In genomic region chr2:118895990-118896913, GRCm38 (mm10) we compare ENCODE assay signal across 8 mouse cellular contexts. TPM values are rescaled to one million over a fixed set of nuclear protein-coding genes. Genes with fewer than 3 reads are reported as not detected.
DNase-seq lines count a peak whose midpoint lies in the region; ATAC-seq lines count a peak whose summit lies in the region.

No protein-coding gene starts in this region.

- no peak for ATAC-seq in forebrain, embryonic 16.5 days
- ATAC-seq in inflammation-experienced regulatory T-cells, adult 6 months, result peak; percentile 60
- ATAC-seq in neural tube, embryonic 14.5 days (ENCODE audit: low read depth), result no peak
- ATAC-seq in erythroid progenitor cell, adult 5-6 weeks (replicated peaks; ENCODE audit: low FRiP score, poor library complexity, severe bottlenecking), result no peak

- no peak overlapping the region for H3K27ac ChIP-seq in brown adipose tissue, adult 24 weeks (replicated peaks; ENCODE audit: low read depth, low read length)
- no peak overlapping the region for H3K27ac ChIP-seq in forebrain, embryonic 16.5 days (ENCODE audit: low read length)
- H3K27ac ChIP-seq in neural tube, embryonic 14.5 days (ENCODE audit: low read depth, low read length), result no peak overlapping the region

- H3K4me3 ChIP-seq in brown adipose tissue, adult 24 weeks (ENCODE audit: insufficient read depth, low read depth, low read length), result peak overlapping the region; percentile 68
- peak overlapping the region; percentile 50 for H3K4me3 ChIP-seq in forebrain, embryonic 16.5 days (replicated peaks; ENCODE audit: low read length)
- H3K4me3 ChIP-seq in neural tube, embryonic 14.5 days (ENCODE audit: low read depth, low read length), result peak overlapping the region; percentile 31

- H3K9ac ChIP-seq in forebrain, embryonic 16.5 days (replicated peaks; ENCODE audit: low read depth, low read length), result peak overlapping the region; percentile 55
- H3K9ac ChIP-seq in neural tube, embryonic 14.5 days (replicated peaks; ENCODE audit: low read depth, low read length), result peak overlapping the region; percentile 37; the same call in 1 of the 2 replicates

- no peaks in the 10 kb centered on the region for H3K9me3 ChIP-seq in forebrain, embryonic 16.5 days (ENCODE audit: control insufficient read depth, low read length)
- H3K9me3 ChIP-seq in neural tube, embryonic 14.5 days (ENCODE audit: control insufficient read depth, low read length), result no peaks in the 10 kb centered on the region

- no peaks in the 10 kb centered on the region; the same call in 1 of the 2 replicates for H3K4me1 ChIP-seq in brown adipose tissue, adult 24 weeks (ENCODE audit: control insufficient read depth, insufficient read depth, insufficient read length, low read length)
- H3K4me1 ChIP-seq in forebrain, embryonic 16.5 days (replicated peaks; ENCODE audit: control insufficient read depth, insufficient read depth, low read length), result peaks cover 30% of the 10 kb centered on the region
- peaks cover 19% of the 10 kb centered on the region for H3K4me1 ChIP-seq in neural tube, embryonic 14.5 days (ENCODE audit: control insufficient read depth, insufficient read depth, low read length)

- peak overlapping the region; percentile 80 for H3K4me2 ChIP-seq in forebrain, embryonic 16.5 days (ENCODE audit: low read length)
- peak overlapping the region; percentile 73 for H3K4me2 ChIP-seq in neural tube, embryonic 14.5 days (ENCODE audit: low read depth, low read length)

- DNase-seq in ovary, postnatal 36 days (ENCODE audit: low spot score), result peak; percentile 48
- no peak for DNase-seq in ovary, postnatal 10 days (ENCODE audit: low spot score)
- DNase-seq in lung, adult 18-20 months, result peak; percentile 49 to 62

- H3K36me3 ChIP-seq in forebrain, embryonic 16.5 days (ENCODE audit: control insufficient read depth, insufficient read depth), result no peaks in the 10 kb centered on the region
- H3K36me3 ChIP-seq in neural tube, embryonic 14.5 days (ENCODE audit: control insufficient read depth, insufficient read depth, low read length), result no peaks in the 10 kb centered on the region

- H3K27me3 ChIP-seq in forebrain, embryonic 16.5 days (replicated peaks; ENCODE audit: control insufficient read depth, insufficient read depth, low read length), result peaks cover 58% of the 10 kb centered on the region
- H3K27me3 ChIP-seq in neural tube, embryonic 14.5 days (ENCODE audit: control insufficient read depth, insufficient read depth, low read length), result peaks cover 45% of the 10 kb centered on the region

- WGBS in forebrain, embryonic 16.5 days, result 1% methylated on average over 37 of the region's 38 CpGs
- WGBS in neural tube, embryonic 14.5 days, result 1% methylated on average over 38 of the region's 38 CpGs

RNA-seq across cellular contexts. Expression of gene Bahd1, which starts 3.9 kb away (rescaled TPM):
- polyA plus RNA-seq in brown adipose tissue, adult 24 weeks (2012; ENCODE audit: insufficient read depth, insufficient read length, missing spikeins), result 3.8 and 4.3 TPM in 2 replicates
- polyA plus RNA-seq in forebrain, embryonic 16.5 days (2015; fragmentation: Nextera tagmentation; extraction: Ambion mirVana), result 5.7 and 6.5 TPM in 2 replicates
- 1 to 10 TPM; 2.2 to 4.6 (median 4.6) TPM for polyA plus RNA-seq in inflammation-experienced regulatory T-cells, adult 6 months (2017; shearing (Covaris generic))
- 1.8 and 2.2 TPM in 2 replicates for polyA plus RNA-seq in neural tube, embryonic 14.5 days (2014; fragmentation: Nextera tagmentation; extraction: Ambion mirVana)
- total RNA-seq in erythroid progenitor cell, adult 5-6 weeks (2015; ENCODE audit: low replicate concordance), result 7.6 and 8.8 TPM in 2 replicates
- total RNA-seq in erythroid progenitor cell, adult 5-6 weeks (2017; ENCODE audit: low replicate concordance), result 14.5 and 15.1 TPM in 2 replicates

RNA-seq across cellular contexts. Expression of gene Chst14, which starts 30.0 kb away (rescaled TPM):
- 4.2 and 4.7 TPM in 2 replicates for polyA plus RNA-seq in brown adipose tissue, adult 24 weeks (2012; ENCODE audit: insufficient read depth, insufficient read length, missing spikeins)
- 5.4 and 6.1 TPM in 2 replicates for polyA plus RNA-seq in forebrain, embryonic 16.5 days (2015; fragmentation: Nextera tagmentation; extraction: Ambion mirVana)
- polyA plus RNA-seq in inflammation-experienced regulatory T-cells, adult 6 months (2017; shearing (Covaris generic)), result 1 to 10 TPM; 1.1 to 1.6 (median 1.5) TPM
- 3.5 and 8.5 TPM in 2 replicates for polyA plus RNA-seq in neural tube, embryonic 14.5 days (2014; fragmentation: Nextera tagmentation; extraction: Ambion mirVana)
- not detected in 2 replicates for total RNA-seq in erythroid progenitor cell, adult 5-6 weeks (2015; ENCODE audit: low replicate concordance)
- 0.77 TPM in 1 of 2 replicates, not detected in the other for total RNA-seq in erythroid progenitor cell, adult 5-6 weeks (2017; ENCODE audit: low replicate concordance)

RNA-seq across cellular contexts. Expression of gene Ivd, which starts 34.5 kb away (rescaled TPM):
- 134 and 164 TPM in 2 replicates for polyA plus RNA-seq in brown adipose tissue, adult 24 weeks (2012; ENCODE audit: insufficient read depth, insufficient read length, missing spikeins)
- polyA plus RNA-seq in forebrain, embryonic 16.5 days (2015; fragmentation: Nextera tagmentation; extraction: Ambion mirVana), result 45.2 and 50.4 TPM in 2 replicates
- polyA plus RNA-seq in inflammation-experienced regulatory T-cells, adult 6 months (2017; shearing (Covaris generic)), result 10 to 100 TPM; 33.1 to 71.6 (median 60.8) TPM
- 37.7 and 41.2 TPM in 2 replicates for polyA plus RNA-seq in neural tube, embryonic 14.5 days (2014; fragmentation: Nextera tagmentation; extraction: Ambion mirVana)
- 5.4 and 6.3 TPM in 2 replicates for total RNA-seq in erythroid progenitor cell, adult 5-6 weeks (2015; ENCODE audit: low replicate concordance)
- 1.9 and 7.3 TPM in 2 replicates for total RNA-seq in erythroid progenitor cell, adult 5-6 weeks (2017; ENCODE audit: low replicate concordance)
